Mouse (Mus musculus) forebrain, embryonic 14.5 days (tissue): ENCODE measurements at regions not wholly inside any gene's neighbourhood (a gene's known extent, or its start where the extent isn't known, plus 50 kb on each side); places are given as distances from the start of the nearest gene placed in this dataset.

ENCODE experiments used
- ATAC-seq: fragments of 200-750 bp; cut with Nextera tagmentation; 2 replicates; pipeline ENCODE4 v1.8.0; 2017; ENCODE audit warnings: mild to moderate bottlenecking, moderate library complexity
- DNase-seq: peaks from one replicate; pipeline ENCODE4 v3.0.0-alpha.2; 2015; ENCODE audit warnings: low spot score
- H3K27ac ChIP-seq: fragments of 300-500 bp; sonication (generic); 2 replicates; pipeline ENCODE4 v1.5.1; 2014; ENCODE audit warnings: low read depth, mild to moderate bottlenecking, control low read depth, low read length, moderate library complexity
- H3K27me3 ChIP-seq: fragments of 300-500 bp; sonication (generic); replicated peaks from 2 replicates; pipeline ENCODE4 v1.6.1; 2014; ENCODE audit warnings: low read length, control low read depth, mixed read lengths; ENCODE audit not compliant: control insufficient read depth, insufficient read depth
- H3K36me3 ChIP-seq: fragments of 300-500 bp; sonication (generic); 2 replicates; pipeline ENCODE4 v1.6.1; 2014; ENCODE audit warnings: low read length, control low read depth; ENCODE audit not compliant: control insufficient read depth, insufficient read depth
- H3K4me1 ChIP-seq: fragments of 300-500 bp; sonication (generic); 2 replicates; pipeline ENCODE4 v1.6.1; 2014; ENCODE audit warnings: antibody characterized with exemption, low read length, control low read depth; ENCODE audit not compliant: control insufficient read depth, insufficient read depth
- H3K4me2 ChIP-seq: fragments of 300-500 bp; sonication (generic); 2 replicates; pipeline ENCODE4 v1.6.1; 2014; ENCODE audit warnings: mild to moderate bottlenecking, control low read depth, low read length
- H3K4me3 ChIP-seq: fragments of 300-500 bp; sonication (generic); 2 replicates; pipeline ENCODE4 v1.5.1; 2014; ENCODE audit warnings: low read depth, low read length, control low read depth
- H3K9ac ChIP-seq: fragments of 300-500 bp; sonication (generic); 2 replicates; pipeline ENCODE4 v1.6.1; 2014; ENCODE audit warnings: mild to moderate bottlenecking, low read length, control low read depth, moderate library complexity
- H3K9me3 ChIP-seq: fragments of 300-500 bp; sonication (generic); replicated peaks from 2 replicates; pipeline ENCODE4 v1.6.1; 2016; ENCODE audit warnings: low read length, control low read depth, mixed read lengths; ENCODE audit not compliant: control insufficient read depth
- WGBS: fragments of 180-500 bp; shearing (Covaris S2); extraction: QIAGEN DNeasy Blood & Tissue Kit; methylation state at CpG from one replicate; pipeline ENCODE4 v1.1.7; 2014; 5-methylcytosine and 5-hydroxymethylcytosine counted together

- ATAC-seq (no peak), DNase-seq (no peak)
- Histone ChIP-seq H3K9me3 (no peaks in the 10 kb centered on the region), H3K4me2 (no peak overlapping the region), H3K36me3 (no peaks in the 10 kb centered on the region), H3K4me3 (no peak overlapping the region), H3K27me3 (no peaks in the 10 kb centered on the region; the same call in 1 of the 2 replicates), H3K4me1 (no peaks in the 10 kb centered on the region), H3K27ac (no peak overlapping the region), H3K9ac (no peak overlapping the region)
- WGBS, result 75% methylated on average over 12 of the region's 12 CpGs
Measured at GRCm38 (mm10) chr7:70796038-70796760, 429.7 kb upstream of the Nr2f2 start.

- no peaks in the 10 kb centered on the region for H3K36me3 ChIP-seq
Measured at GRCm38 (mm10) chr7:70788902-70789796, 422.6 kb upstream of the Nr2f2 start.

GRCm38 (mm10) chr7:70787966-70788365 lies 421.4 kb upstream of the Nr2f2 start:
- no peak overlapping the region for H3K4me3 ChIP-seq
- DNase-seq (no peak), ATAC-seq (no peak)
- H3K36me3 ChIP-seq, result no peaks in the 10 kb centered on the region
- H3K27me3 ChIP-seq, result peaks cover 31% of the 10 kb centered on the region
- no peak overlapping the region for H3K27ac ChIP-seq
- H3K4me1 ChIP-seq, result peaks cover 5% of the 10 kb centered on the region; the same call in 1 of the 2 replicates
- WGBS, result 6% methylated on average over 5 of the region's 5 CpGs
- no peak overlapping the region for H3K9ac ChIP-seq
- H3K9me3 ChIP-seq, result no peaks in the 10 kb centered on the region
- no peak overlapping the region for H3K4me2 ChIP-seq

More at GRCm38 (mm10) chr7:70788902-70789796, 422.6 kb upstream of the Nr2f2 start:
- ATAC-seq (peak; percentile 62), DNase-seq (peak; percentile 42)
- no peak overlapping the region for H3K4me3 ChIP-seq
- H3K27ac ChIP-seq, result no peak overlapping the region
- peak overlapping the region; percentile 33; the same call in 1 of the 2 replicates for H3K4me2 ChIP-seq
- no peaks in the 10 kb centered on the region for H3K9me3 ChIP-seq
- peaks cover 29% of the 10 kb centered on the region for H3K27me3 ChIP-seq
- no peak overlapping the region for H3K9ac ChIP-seq
- 2% methylated on average over 21 of the region's 21 CpGs for WGBS
- H3K4me1 ChIP-seq, result peaks cover 5% of the 10 kb centered on the region; the same call in 1 of the 2 replicates

GRCm38 (mm10) chr7:70780742-70781332 lies 414.3 kb upstream of the Nr2f2 start:
- no peak overlapping the region for H3K27ac ChIP-seq
- ATAC-seq, result no peak
- H3K4me2 ChIP-seq, result no peak overlapping the region
- H3K27me3 ChIP-seq, result peaks cover 11% of the 10 kb centered on the region; the same call in 1 of the 2 replicates
- no peak overlapping the region for H3K9ac ChIP-seq
- no peaks in the 10 kb centered on the region for H3K36me3 ChIP-seq
- WGBS, result 75% methylated on average over 2 of the region's 2 CpGs
- H3K4me3 ChIP-seq, result no peak overlapping the region
- no peaks in the 10 kb centered on the region for H3K4me1 ChIP-seq
- no peaks in the 10 kb centered on the region for H3K9me3 ChIP-seq
- DNase-seq, result no peak

GRCm38 (mm10) chr7:70777763-70778162 lies 411.2 kb upstream of the Nr2f2 start:
- Histone ChIP-seq H3K4me1 (no peaks in the 10 kb centered on the region), H3K9me3 (no peaks in the 10 kb centered on the region), H3K4me3 (no peak overlapping the region), H3K4me2 (no peak overlapping the region), H3K36me3 (no peaks in the 10 kb centered on the region), H3K27ac (no peak overlapping the region), H3K27me3 (0 out of 2 replicates have a peak, but pooled peaks cover 3% of the 10 kb centered on the region), H3K9ac (no peak overlapping the region)
- ATAC-seq (no peak), DNase-seq (peak; percentile 45)
- WGBS, result 23% methylated on average over 4 of the region's 4 CpGs

GRCm38 (mm10) chr7:70769655-70770054 lies 403.1 kb upstream of the Nr2f2 start:
- Histone ChIP-seq H3K4me1 (no peaks in the 10 kb centered on the region), H3K9ac (no peak overlapping the region), H3K4me3 (no peak overlapping the region), H3K27ac (no peak overlapping the region), H3K4me2 (no peak overlapping the region), H3K27me3 (no peaks in the 10 kb centered on the region), H3K36me3 (no peaks in the 10 kb centered on the region), H3K9me3 (no peaks in the 10 kb centered on the region)
- 79% methylated on average over 6 of the region's 6 CpGs for WGBS
- no peak for DNase-seq
- no peak for ATAC-seq

- DNase-seq (no peak), ATAC-seq (no peak)
- 60% methylated on average over 5 of the region's 5 CpGs for WGBS
- Histone ChIP-seq H3K4me1 (no peaks in the 10 kb centered on the region), H3K36me3 (no peaks in the 10 kb centered on the region), H3K27me3 (no peaks in the 10 kb centered on the region), H3K9me3 (no peaks in the 10 kb centered on the region), H3K27ac (no peak overlapping the region), H3K4me3 (no peak overlapping the region), H3K4me2 (no peak overlapping the region), H3K9ac (no peak overlapping the region)
Measured at GRCm38 (mm10) chr7:70767697-70768096, 401.2 kb upstream of the Nr2f2 start.

GRCm38 (mm10) chr7:70756676-70757075 lies 390.1 kb upstream of the Nr2f2 start:
- no peak overlapping the region for H3K4me2 ChIP-seq
- DNase-seq, result no peak
- H3K4me3 ChIP-seq, result no peak overlapping the region
- H3K4me1 ChIP-seq, result no peaks in the 10 kb centered on the region
- no peaks in the 10 kb centered on the region for H3K9me3 ChIP-seq
- no peaks in the 10 kb centered on the region for H3K27me3 ChIP-seq
- 94% methylated on average over 3 of the region's 3 CpGs for WGBS
- no peak overlapping the region for H3K27ac ChIP-seq
- no peaks in the 10 kb centered on the region for H3K36me3 ChIP-seq
- no peak overlapping the region for H3K9ac ChIP-seq
- ATAC-seq, result no peak
